Mouse (Mus musculus) gastrocnemius, adult 2 months (tissue): ENCODE data around the gene E330017A01Rik. TPM values are rescaled to one million over a fixed set of nuclear protein-coding genes. Genes with fewer than 3 reads are reported as not detected.

Experiments used
- DNase-seq: peaks from one replicate; pipeline ENCODE4 v3.0.0; 2022
- H3K27ac ChIP-seq: fragments of 200-600 bp; 2 replicates; pipeline ENCODE4 v1.8.1; 2022; ENCODE audit warnings: mild to moderate bottlenecking
- H3K4me3 ChIP-seq: fragments of 200-600 bp; 2 replicates; pipeline ENCODE4 v1.8.1; 2022; ENCODE audit warnings: mild to moderate bottlenecking, moderate library complexity
- CTCF ChIP-seq: fragments of 200-600 bp; IDR thresholded peaks from 2 replicates; pipeline ENCODE4 v1.8.1; 2022; ENCODE audit warnings: antibody characterized with exemption, mild to moderate bottlenecking, moderate library complexity
- intact Hi-C: fragments of 180-260 bp; cut with DNase I; formaldehyde crosslinking; loops from one replicate; pipeline ENCODE4 v1.15.1; 2025
- long read RNA-seq, 2 experiments: library from polyadenylated mRNA; stranded (forward); transcript quantifications; one replicate each; pipeline ENCODE4 v2.0.0; 2021
- total RNA-seq, 2 experiments: library from RNA; stranded (reverse); gene quantifications; 2 replicates each; pipeline ENCODE4 v1.2.3; 2021

E330017A01Rik gene
- not detected for total RNA-seq
- long read RNA-seq, experiment 1 = 0 reads
- long read RNA-seq, experiment 2 = 0 reads

DNA sequence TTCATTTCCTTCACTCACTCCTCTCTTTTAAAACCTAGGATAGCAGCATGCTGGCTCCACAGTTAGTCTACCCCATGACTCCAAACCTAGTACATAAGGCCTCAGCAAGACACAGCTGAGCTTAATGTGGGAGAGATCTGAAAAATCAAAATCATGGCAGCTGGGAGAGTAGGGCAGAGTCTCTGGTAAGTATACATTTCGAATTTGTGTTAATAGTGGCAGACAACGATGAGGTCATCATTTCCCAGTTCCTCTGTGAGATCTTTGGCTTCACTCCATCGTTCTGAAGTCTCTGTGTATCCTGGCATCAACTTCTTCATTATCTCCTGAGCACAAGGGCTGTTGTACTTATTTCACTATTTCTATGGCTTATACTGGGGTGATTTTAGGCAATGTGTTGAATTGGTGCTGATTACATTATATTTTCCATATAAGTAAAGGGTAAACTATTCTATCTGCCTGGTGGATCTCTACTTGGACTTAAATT is at the start of gene E330017A01Rik:
Gene E330017A01Rik (minus strand): TSS at position 51 of the 487 bp plus-strand sequence.
- no peak for DNase-seq
- H3K4me3 ChIP-seq = no peak within 1 kb of the TSS
- intact Hi-C loops = no loop called here
- no peak for TF ChIP-seq CTCF
- no peak within 1 kb of the TSS for H3K27ac ChIP-seq

- DNase-seq = peak; percentile 18
- H3K27ac ChIP-seq = no peak overlapping the region
- peak overlapping the region; percentile 8; the same call in 1 of the 2 replicates for H3K4me3 ChIP-seq
- intact Hi-C loops = no loop called here
- TF ChIP-seq CTCF = no peak
Measured at GRCm38 (mm10) chr16:58685548-58686537, 47.3 kb upstream of the E330017A01Rik start.

GRCm38 (mm10) chr16:58684537-58684936 is 46.0 kb upstream of the E330017A01Rik start:
- TF ChIP-seq CTCF = peak; percentile 25; the same call in 1 of the 2 replicates
- no peak for DNase-seq
- H3K4me3 ChIP-seq = no peak overlapping the region
- no peak overlapping the region for H3K27ac ChIP-seq
- intact Hi-C loops = no loop called here

DNA sequence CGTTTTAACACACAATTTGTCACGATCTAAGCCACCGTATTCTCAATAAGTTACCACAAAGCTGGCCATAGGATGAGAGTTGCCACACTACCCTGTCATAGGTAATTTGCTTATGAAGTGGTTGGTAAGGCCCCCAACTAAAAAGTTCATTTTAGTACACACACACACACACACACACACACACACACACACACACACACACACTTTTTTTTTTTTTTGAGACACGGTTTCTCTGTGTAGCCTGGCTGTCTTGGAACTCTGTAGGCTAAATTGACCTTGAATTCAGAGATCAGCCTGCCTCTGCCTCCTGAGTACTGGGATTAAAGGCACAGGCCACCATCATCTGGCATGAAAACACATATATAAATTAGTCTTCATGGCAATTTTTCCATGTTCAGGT is 45.4 kb upstream of the E330017A01Rik start:
- intact Hi-C loops = no loop called here
- Histone ChIP-seq H3K4me3 (no peak overlapping the region), H3K27ac (no peak overlapping the region)
- DNase-seq = no peak
- no peak for TF ChIP-seq CTCF

DNA sequence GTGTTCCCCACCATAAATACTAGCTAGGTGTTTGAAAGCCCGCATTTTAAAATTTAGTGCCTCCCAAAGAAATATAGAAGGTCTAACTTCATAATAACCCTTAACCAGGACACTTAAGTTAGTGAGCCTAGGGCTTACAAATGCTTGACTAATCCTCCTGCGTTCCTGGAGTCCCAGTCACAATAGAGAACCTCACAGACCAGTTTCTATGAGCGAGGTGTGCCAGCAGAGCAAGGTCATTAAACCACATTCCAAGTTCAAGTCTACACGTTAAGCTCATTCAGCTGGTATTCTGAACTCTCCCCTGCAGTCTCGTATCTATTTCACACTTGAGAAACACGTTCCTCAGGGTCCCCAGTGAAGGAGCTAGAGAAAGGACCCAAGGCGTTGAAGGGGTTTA is 44.3 kb upstream of the E330017A01Rik start:
- TF ChIP-seq CTCF = no peak
- H3K4me3 ChIP-seq = no peak overlapping the region
- intact Hi-C loops = no loop called here
- no peak for DNase-seq
- H3K27ac ChIP-seq = no peak overlapping the region

GRCm38 (mm10) chr16:58682046-58682445 is 43.5 kb upstream of the E330017A01Rik start:
- DNase-seq = no peak
- TF ChIP-seq CTCF = no peak
- Histone ChIP-seq H3K4me3 (no peak overlapping the region), H3K27ac (no peak overlapping the region)
- intact Hi-C loops = no loop called here

DNA sequence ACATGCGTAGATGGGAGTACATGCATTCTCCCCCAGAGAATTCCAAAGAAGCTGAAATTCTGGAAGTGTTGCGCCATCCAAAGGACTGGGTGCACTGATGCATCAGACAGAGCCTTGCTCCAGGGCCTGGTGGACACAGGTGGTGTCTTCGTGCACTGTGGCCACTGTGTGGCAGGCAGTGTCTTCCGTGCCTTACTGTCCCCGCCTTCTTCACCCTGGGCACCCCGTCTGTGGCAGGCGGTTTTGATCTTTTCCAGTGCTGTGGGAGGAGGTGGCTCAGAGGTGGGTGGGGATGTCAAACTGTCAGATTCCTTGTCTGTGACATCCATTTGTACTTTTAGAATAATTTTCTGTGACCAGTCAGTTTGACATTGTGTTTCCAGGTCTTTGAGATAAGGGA is 40.1 kb upstream of the E330017A01Rik start:
- no peak for DNase-seq
- H3K27ac ChIP-seq = no peak overlapping the region
- TF ChIP-seq CTCF = peak; percentile 19
- intact Hi-C loops = no loop called here
- no peak overlapping the region for H3K4me3 ChIP-seq

- no peak for DNase-seq
- TF ChIP-seq CTCF = no peak
- intact Hi-C loops = no loop called here
- H3K4me3 ChIP-seq = no peak overlapping the region
- H3K27ac ChIP-seq = no peak overlapping the region
Measured at GRCm38 (mm10) chr16:58677491-58677890, 39.0 kb upstream of the E330017A01Rik start.

DNA sequence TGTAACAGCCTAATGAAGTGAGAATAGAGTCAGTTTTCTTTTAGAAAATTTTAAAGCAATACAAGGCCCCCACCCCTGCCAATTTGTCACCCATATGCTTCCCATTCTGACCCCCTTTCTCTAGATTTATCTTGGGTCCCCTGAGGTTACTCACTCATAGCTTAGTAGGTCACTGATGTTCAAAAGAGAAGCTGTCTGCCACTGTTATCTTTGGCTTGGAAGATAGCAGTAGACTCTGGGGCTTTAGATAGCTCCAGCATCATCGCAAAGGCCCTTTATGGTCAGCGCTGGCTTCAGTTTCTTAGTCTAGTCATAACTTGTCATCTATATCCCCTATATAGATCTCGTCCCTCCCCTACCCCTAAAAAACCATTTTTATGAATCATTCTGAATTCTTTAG is 38.1 kb upstream of the E330017A01Rik start:
- DNase-seq = no peak
- Histone ChIP-seq H3K27ac (no peak overlapping the region), H3K4me3 (no peak overlapping the region)
- TF ChIP-seq CTCF = no peak
- intact Hi-C loops = no loop called here

DNA sequence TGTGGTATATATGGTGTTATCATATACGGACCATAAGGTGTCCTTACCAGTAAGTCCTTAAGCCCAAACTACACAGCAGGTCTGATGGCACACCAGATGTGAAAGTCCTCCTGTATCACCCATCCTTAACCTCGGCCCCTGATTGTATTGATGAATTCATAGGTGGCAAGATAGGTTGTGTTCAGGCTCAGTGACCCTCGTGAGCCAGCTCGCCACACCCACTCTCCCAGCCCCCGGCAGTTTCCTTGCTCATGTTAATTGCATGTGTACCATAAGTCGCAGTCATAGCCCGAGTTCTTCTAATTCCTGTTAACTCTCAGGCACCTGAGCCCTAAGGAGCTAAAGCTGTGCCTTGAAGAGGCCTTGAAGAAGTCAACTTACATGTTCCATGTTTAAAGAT is 37.6 kb upstream of the E330017A01Rik start:
- intact Hi-C loops = no loop called here
- Histone ChIP-seq H3K27ac (no peak overlapping the region), H3K4me3 (no peak overlapping the region)
- DNase-seq = no peak
- no peak for TF ChIP-seq CTCF

GRCm38 (mm10) chr16:58675256-58675655 is 36.7 kb upstream of the E330017A01Rik start:
- TF ChIP-seq CTCF = no peak
- no peak overlapping the region for H3K4me3 ChIP-seq
- no peak overlapping the region for H3K27ac ChIP-seq
- DNase-seq = no peak
- intact Hi-C loops = no loop called here

DNA sequence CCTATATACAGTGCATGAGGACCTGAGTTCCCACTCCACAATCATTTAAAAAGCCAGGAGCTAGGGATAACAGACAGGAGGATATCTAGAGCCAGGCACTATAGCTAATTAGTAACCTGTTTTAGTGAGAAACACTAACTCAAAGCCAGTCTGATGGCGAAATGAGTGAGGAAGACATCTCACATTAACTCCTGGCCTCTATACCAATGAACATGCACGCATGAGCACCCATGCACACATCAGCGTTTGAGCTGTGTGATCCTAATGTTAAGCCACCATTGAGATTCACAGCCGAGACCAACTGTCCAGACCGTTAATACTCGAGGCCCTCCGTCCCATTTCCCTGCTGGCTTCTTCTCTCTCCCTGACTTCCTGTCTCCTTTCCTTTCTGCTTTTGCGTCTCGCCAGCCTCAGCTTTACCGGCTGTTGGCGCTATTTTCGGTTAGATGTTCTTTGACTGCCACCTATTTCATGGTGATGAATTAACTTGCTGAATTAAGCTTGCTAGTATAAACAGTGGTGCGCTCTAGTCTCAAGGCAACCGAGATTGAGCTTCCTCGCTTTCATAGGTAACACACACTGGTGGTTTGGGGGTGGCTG is 35.4 kb upstream of the E330017A01Rik start:
- H3K4me3 ChIP-seq = no peak overlapping the region
- no peak for TF ChIP-seq CTCF
- DNase-seq = no peak
- no peak overlapping the region for H3K27ac ChIP-seq
- intact Hi-C loops = no loop called here

- H3K27ac ChIP-seq = no peak overlapping the region
- no peak for TF ChIP-seq CTCF
- intact Hi-C loops = no loop called here
- no peak for DNase-seq
- H3K4me3 ChIP-seq = no peak overlapping the region
Measured at GRCm38 (mm10) chr16:58672396-58672795, 33.9 kb upstream of the E330017A01Rik start.
